ENCODE assay signal across 14 mouse cellular contexts in genomic region chr1:182609701-182610335, GRCm38 (mm10). TPM values are rescaled to one million over a fixed set of nuclear protein-coding genes. Genes with fewer than 3 reads are reported as not detected.
DNase-seq lines count a peak whose midpoint lies in the region; ATAC-seq lines count a peak whose summit lies in the region.
"Had no signal": no experiment of that assay in that cellular context is flagged by ENCODE, and none has a peak within 500 bp of the region (broad histone marks: within the 10 kb centered on the region; RNA-seq: fewer than 3 reads in every experiment).

No protein-coding gene starts in this region.

- no peak overlapping the region for H3K4me3 ChIP-seq in kidney, embryonic 14.5 days (ENCODE audit: low read length)
- H3K4me3 ChIP-seq in limb, embryonic 10.5 days, result no peak overlapping the region
- H3K4me3 ChIP-seq: forebrain, embryonic 10.5 days; heart, embryonic 15.5 days; limb, embryonic 13.5 days had no signal

- peak; percentile 61 for DNase-seq in kidney, adult 18-20 months
- DNase-seq in cerebellum, adult 18-20 months, result peak; percentile 15 to 25
- no peak for DNase-seq in limb, embryonic 10.5 days (ENCODE audit: low spot score)
- no peak for DNase-seq in spleen, adult 12 weeks (ENCODE audit: low spot score)
- DNase-seq: lung, adult 2 months had no signal

- no peaks in the 10 kb centered on the region for H3K27me3 ChIP-seq in kidney, embryonic 14.5 days (ENCODE audit: control insufficient read depth, insufficient read depth, low read length)
- no peaks in the 10 kb centered on the region for H3K27me3 ChIP-seq in limb, embryonic 10.5 days (ENCODE audit: low read depth, poor library complexity, severe bottlenecking)
- H3K27me3 ChIP-seq: limb, embryonic 13.5 days had no signal

- 40% methylated on average over 4 of the region's 4 CpGs for WGBS in kidney, embryonic 14.5 days
- WGBS in limb, embryonic 10.5 days, result 78% methylated on average over 4 of the region's 4 CpGs

- no peaks in the 10 kb centered on the region for H3K9me3 ChIP-seq in kidney, embryonic 14.5 days (ENCODE audit: control insufficient read depth, low read length)
- H3K9me3 ChIP-seq in limb, embryonic 10.5 days (replicated peaks), result no peaks in the 10 kb centered on the region
- H3K9me3 ChIP-seq: forebrain, embryonic 10.5 days; heart, embryonic 15.5 days; limb, embryonic 13.5 days had no signal

- H3K4me2 ChIP-seq in kidney, embryonic 14.5 days (replicated peaks; ENCODE audit: low read depth, low read length), result no peak overlapping the region
- H3K4me2 ChIP-seq: heart, embryonic 15.5 days; limb, embryonic 13.5 days had no signal

- no peaks in the 10 kb centered on the region for H3K36me3 ChIP-seq in kidney, embryonic 14.5 days (ENCODE audit: control insufficient read depth, insufficient read depth, low read length)
- no peaks in the 10 kb centered on the region for H3K36me3 ChIP-seq in limb, embryonic 10.5 days
- H3K36me3 ChIP-seq: forebrain, embryonic 10.5 days; heart, embryonic 15.5 days; limb, embryonic 13.5 days had no signal

- H3K9ac ChIP-seq in kidney, embryonic 14.5 days (ENCODE audit: low read depth, low read length), result no peak overlapping the region
- H3K9ac ChIP-seq: heart, embryonic 15.5 days; limb, embryonic 13.5 days had no signal

- H3K4me1 ChIP-seq in kidney, embryonic 14.5 days (ENCODE audit: control insufficient read depth, insufficient read depth, low read length), result 0 out of 2 replicates have a peak, but pooled peaks cover 8% of the 10 kb centered on the region
- H3K4me1 ChIP-seq in limb, embryonic 10.5 days, result peaks cover 27% of the 10 kb centered on the region
- H3K4me1 ChIP-seq: heart, embryonic 15.5 days had no signal

- ATAC-seq in kidney, embryonic 14.5 days (ENCODE audit: low FRiP score, low TSS enrichment), result no peak
- 0 out of 2 replicates have a peak, but pooled peaks have one; percentile 39 for ATAC-seq in common myeloid progenitor, adult 5-6 weeks (replicated peaks; ENCODE audit: low read depth, poor library complexity, severe bottlenecking)
- no peak for ATAC-seq in monocyte, adult 5-6 weeks (replicated peaks; ENCODE audit: insufficient number of reproducible peaks, low FRiP score, low TSS enrichment, poor library complexity, severe bottlenecking)

- no peak overlapping the region for H3K27ac ChIP-seq in kidney, embryonic 14.5 days (ENCODE audit: low read depth, low read length)
- 0 out of 2 replicates have a peak overlapping the region, but pooled peaks have one; percentile 16 for H3K27ac ChIP-seq in limb, embryonic 10.5 days
- H3K27ac ChIP-seq: forebrain, embryonic 10.5 days; heart, embryonic 15.5 days; limb, embryonic 13.5 days had no signal

RNA-seq across cellular contexts. Expression of gene Capn8, which starts 45.0 kb away (rescaled TPM):
- not detected in 2 replicates for polyA plus RNA-seq in kidney, embryonic 14.5 days (2014; fragmentation: Nextera tagmentation; extraction: Ambion mirVana)
- 0.37 TPM in 1 of 2 replicates, not detected in the other for total RNA-seq in common myeloid progenitor, adult 5-6 weeks (2017)
- 0.06 TPM in 1 of 2 replicates, not detected in the other for polyA plus RNA-seq in limb, embryonic 10.5 days (2016; fragmentation: Nextera tagmentation; extraction: Ambion mirVana)
- not detected in 3 replicates for total RNA-seq in monocyte, adult 5-6 weeks (2017)
- total RNA-seq: layer of hippocampus, postnatal 14 days had no signal
- polyA plus RNA-seq: embryonic facial prominence, embryonic 11.5 days; forebrain, embryonic 10.5 days; heart, embryonic 15.5 days; limb, embryonic 13.5 days; spleen, adult 2 months had no signal

Comparison
In these comparisons a context has a peak if more than half of its experiments do, and no peak if none do; other contexts are left out.
1. DNase-seq: peak in kidney, adult 18-20 months (single experiment) and cerebellum, adult 18-20 months (2 of 2); none in limb, embryonic 10.5 days (single experiment) and spleen, adult 12 weeks (single experiment).